Mouse (Mus musculus): ENCODE measurements around the gene Eef1a1.

Eef1a1 gene

GRCm38 (mm10) chr9:78476531-78477020 lies 12.4 kb downstream of the Eef1a1 start:
- no peak for DNase-seq (ENCODE audit: low spot score)

- no peak for DNase-seq (ENCODE audit: low spot score)
These were observed 13.1 kb downstream of the Eef1a1 start for GRCm38 (mm10) chr9:78475873-78476272.

GRCm38 (mm10) chr9:78475383-78475780 lies 13.6 kb downstream of the Eef1a1 start:
- no peak for DNase-seq (ENCODE audit: low spot score)

GRCm38 (mm10) chr9:78474771-78475382 lies 14.1 kb downstream of the Eef1a1 start:
- DNase-seq (ENCODE audit: low spot score) = no peak

GRCm38 (mm10) chr9:78474270-78474669 lies 14.7 kb downstream of the Eef1a1 start:
- no peak for DNase-seq (ENCODE audit: low spot score)

- DNase-seq (ENCODE audit: low spot score) = no peak
These were observed 15.4 kb downstream of the Eef1a1 start for GRCm38 (mm10) chr9:78473588-78473987.

- DNase-seq (ENCODE audit: low spot score) = no peak
These were observed 23.2 kb downstream of the Eef1a1 start for GRCm38 (mm10) chr9:78465725-78466124.

GRCm38 (mm10) chr9:78463337-78463736 lies 25.6 kb downstream of the Eef1a1 start:
- DNase-seq (ENCODE audit: low spot score) = no peak

- no peak for DNase-seq (ENCODE audit: low spot score)
These were observed 31.9 kb downstream of the Eef1a1 start for GRCm38 (mm10) chr9:78457026-78457425.

GRCm38 (mm10) chr9:78451382-78451781 lies 37.6 kb downstream of the Eef1a1 start:
- no peak for DNase-seq (ENCODE audit: low spot score)

- DNase-seq (ENCODE audit: low spot score) = no peak
These were observed 38.5 kb downstream of the Eef1a1 start for GRCm38 (mm10) chr9:78450404-78450803.

- peak; percentile 92 for DNase-seq (ENCODE audit: low spot score)
These were observed 40.7 kb downstream of the Eef1a1 start, which contains the start of the genes Mto1 and Gm17324 for GRCm38 (mm10) chr9:78447973-78448873. Gene Mto1, plus strand, starts transcription at chr9:78448208. Gene Gm17324, minus strand, starts transcription at chr9:78448786.

- no peak for DNase-seq (ENCODE audit: low spot score)
These were observed 41.4 kb downstream of the Eef1a1 start for GRCm38 (mm10) chr9:78447606-78447972.

GRCm38 (mm10) chr9:78442579-78443392 lies 46.2 kb downstream of the Eef1a1 start, which contains the start of gene Cgas:
Gene Cgas, minus strand, starts transcription at chr9:78443237.
- peak; percentile 69 for DNase-seq (ENCODE audit: low spot score)

GRCm38 (mm10) chr9:78442237-78442578 lies 46.7 kb downstream of the Eef1a1 start:
- no peak for DNase-seq (ENCODE audit: low spot score)

GRCm38 (mm10) chr9:78439426-78439825 lies 49.5 kb downstream of the Eef1a1 start:
- no peak for DNase-seq (ENCODE audit: low spot score)

GRCm38 (mm10) chr9:78432471-78432870 lies 56.5 kb downstream of the Eef1a1 start:
- DNase-seq (ENCODE audit: low spot score) = no peak

- DNase-seq (ENCODE audit: low spot score) = no peak
These were observed 58.5 kb downstream of the Eef1a1 start for GRCm38 (mm10) chr9:78430486-78430885.

- no peak for DNase-seq (ENCODE audit: low spot score)
These were observed 59.4 kb downstream of the Eef1a1 start for GRCm38 (mm10) chr9:78429551-78429950.

- no peak for DNase-seq (ENCODE audit: low spot score)
These were observed 60.0 kb downstream of the Eef1a1 start for GRCm38 (mm10) chr9:78428870-78429432.

Data from testis, postnatal 10 days (tissue).